Mouse (Mus musculus) forebrain, embryonic 12.5 days (tissue): ENCODE measurements around the gene Gabbr2. TPM values are rescaled to one million over a fixed set of nuclear protein-coding genes. Genes with fewer than 3 reads are reported as not detected.

Experiments used
- ATAC-seq: fragments of 200-750 bp; cut with Nextera tagmentation; 2 replicates; pipeline ENCODE4 v1.8.0; 2017; ENCODE audit warnings: moderate TSS enrichment; ENCODE audit not compliant: low FRiP score
- H3K27ac ChIP-seq: fragments of 300-500 bp; sonication (generic); 2 replicates; pipeline ENCODE4 v1.5.1; 2016; ENCODE audit warnings: mild to moderate bottlenecking
- H3K27me3 ChIP-seq: fragments of 300-500 bp; sonication (generic); 2 replicates; pipeline ENCODE4 v1.6.1; 2016; ENCODE audit warnings: mild to moderate bottlenecking
- H3K36me3 ChIP-seq: fragments of 300-500 bp; sonication (generic); replicated peaks from 2 replicates; pipeline ENCODE4 v1.6.1; 2016; ENCODE audit warnings: mild to moderate bottlenecking
- H3K4me1 ChIP-seq: fragments of 300-500 bp; sonication (generic); 2 replicates; pipeline ENCODE4 v1.6.1; 2016
- H3K4me2 ChIP-seq: fragments of 300-500 bp; sonication (generic); 2 replicates; pipeline ENCODE4 v1.6.1; 2016; ENCODE audit warnings: mild to moderate bottlenecking, moderate library complexity
- H3K4me3 ChIP-seq: fragments of 300-500 bp; sonication (generic); replicated peaks from 2 replicates; pipeline ENCODE4 v1.5.1; 2016; ENCODE audit warnings: mild to moderate bottlenecking
- H3K9ac ChIP-seq: fragments of 300-500 bp; sonication (generic); 2 replicates; pipeline ENCODE4 v1.6.1; 2016; ENCODE audit warnings: mild to moderate bottlenecking
- H3K9me3 ChIP-seq: fragments of 300-500 bp; sonication (generic); 2 replicates; pipeline ENCODE4 v1.6.1; 2016
- WGBS: fragments of 180-500 bp; shearing (Covaris S2); methylation state at CpG from one replicate; pipeline ENCODE4 v1.1.7; 2016; 5-methylcytosine and 5-hydroxymethylcytosine counted together
- polyA plus RNA-seq: library from polyadenylated mRNA; unstranded; fragments of >200 nt; fragmentation: Nextera tagmentation; extraction: Ambion mirVana; gene quantifications from 2 replicates; pipeline ENCODE4 v1.2.1, GENCODE M21; 2016

The Gabbr2 gene
- polyA plus RNA-seq, 1 experiment from 2014 or later, result 0.51 TPM

GRCm38 (mm10) chr4:46986054-46986453 is 5.6 kb downstream of the Gabbr2 start:
- Histone ChIP-seq H3K9ac (no peak overlapping the region), H3K4me1 (peaks cover 17% of the 10 kb centered on the region), H3K9me3 (no peaks in the 10 kb centered on the region), H3K27me3 (peaks cover 40% of the 10 kb centered on the region), H3K27ac (no peak overlapping the region), H3K4me3 (no peak overlapping the region), H3K4me2 (no peak overlapping the region), H3K36me3 (no peaks in the 10 kb centered on the region)
- ATAC-seq, result no peak

DNA sequence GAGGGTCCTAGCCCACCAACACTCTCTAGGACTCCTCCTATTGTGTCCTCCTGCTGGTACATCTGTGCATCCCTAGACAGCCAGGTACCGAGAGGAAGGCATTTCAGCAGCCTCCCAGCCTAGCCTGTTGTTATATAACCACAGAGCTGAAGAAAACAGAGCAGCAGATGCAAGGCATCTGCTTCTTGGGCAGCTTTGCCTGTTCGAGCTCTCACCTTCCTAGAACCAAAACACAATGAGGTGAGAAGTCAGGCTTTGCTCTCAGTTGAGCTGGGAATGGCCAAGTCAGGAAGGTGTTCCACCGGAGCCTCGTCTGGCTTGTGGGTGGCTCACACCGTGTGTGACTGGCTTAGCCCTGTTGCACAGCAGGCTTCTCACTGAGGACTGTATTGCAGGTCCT is 8.8 kb downstream of the Gabbr2 start:
- Histone ChIP-seq H3K27ac (no peak overlapping the region), H3K4me3 (no peak overlapping the region), H3K9me3 (no peaks in the 10 kb centered on the region), H3K27me3 (peaks cover 8% of the 10 kb centered on the region), H3K4me1 (no peaks in the 10 kb centered on the region), H3K9ac (no peak overlapping the region), H3K36me3 (no peaks in the 10 kb centered on the region), H3K4me2 (no peak overlapping the region)
- ATAC-seq, result no peak
- 75% methylated on average over 5 of the region's 5 CpGs for WGBS

- no peaks in the 10 kb centered on the region for H3K9me3 ChIP-seq
- H3K4me2 ChIP-seq, result no peak overlapping the region
- no peak overlapping the region for H3K27ac ChIP-seq
- WGBS, result 91% methylated on average over 4 of the region's 4 CpGs
- H3K36me3 ChIP-seq, result no peaks in the 10 kb centered on the region
- no peak overlapping the region for H3K4me3 ChIP-seq
- ATAC-seq, result no peak
- H3K27me3 ChIP-seq, result peaks cover 5% of the 10 kb centered on the region
- no peaks in the 10 kb centered on the region for H3K4me1 ChIP-seq
- no peak overlapping the region for H3K9ac ChIP-seq
Observed at GRCm38 (mm10) chr4:46982094-46982493, 9.6 kb downstream of the Gabbr2 start.

DNA sequence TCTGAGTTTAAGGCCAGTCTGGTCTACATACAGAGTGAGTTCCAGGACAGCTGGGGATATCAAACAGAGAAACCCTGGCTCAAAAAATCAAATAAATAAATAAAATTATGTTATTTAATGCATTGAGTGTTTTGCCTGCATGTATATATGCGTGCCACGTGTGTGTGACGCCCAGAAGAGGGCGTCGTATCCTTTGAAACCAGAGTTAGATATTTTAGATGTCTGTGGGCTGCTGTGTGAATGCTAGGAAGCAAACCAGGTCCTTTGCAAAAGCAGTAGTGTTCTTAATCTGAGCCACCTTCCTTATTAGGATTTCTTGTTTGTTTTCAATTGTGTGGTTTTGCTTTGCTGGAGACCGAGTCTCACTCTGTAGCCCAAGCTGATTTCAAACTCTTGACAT is 13.3 kb downstream of the Gabbr2 start:
- H3K27ac ChIP-seq, result no peak overlapping the region
- no peak overlapping the region for H3K4me3 ChIP-seq
- 83% methylated on average over 6 of the region's 6 CpGs for WGBS
- H3K36me3 ChIP-seq, result no peaks in the 10 kb centered on the region
- no peaks in the 10 kb centered on the region; the same call in 1 of the 2 replicates for H3K27me3 ChIP-seq
- H3K4me1 ChIP-seq, result no peaks in the 10 kb centered on the region
- H3K9ac ChIP-seq, result no peak overlapping the region
- H3K9me3 ChIP-seq, result no peaks in the 10 kb centered on the region
- no peak for ATAC-seq
- H3K4me2 ChIP-seq, result no peak overlapping the region

DNA sequence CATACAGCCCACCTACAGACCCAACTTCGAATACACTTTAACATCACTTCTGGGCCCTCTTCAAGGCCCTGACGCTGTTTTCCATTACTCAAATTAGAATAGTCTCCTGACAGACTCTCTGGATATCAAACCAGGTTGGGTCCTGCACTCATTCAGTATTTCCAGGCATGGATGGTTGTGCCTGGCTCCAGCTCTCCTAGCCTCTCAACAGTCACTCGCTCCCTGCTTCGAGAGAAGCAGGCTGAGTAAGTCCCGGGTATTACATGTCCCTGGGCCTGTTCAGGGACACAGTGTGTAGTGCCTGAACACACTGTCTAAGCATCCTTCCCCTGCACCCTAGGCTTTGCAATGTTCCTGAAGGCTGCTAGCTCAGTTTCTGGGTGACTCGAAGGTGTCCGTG is 14.5 kb downstream of the Gabbr2 start:
- H3K4me1 ChIP-seq, result no peaks in the 10 kb centered on the region
- no peak overlapping the region for H3K9ac ChIP-seq
- no peak overlapping the region for H3K4me3 ChIP-seq
- no peaks in the 10 kb centered on the region for H3K36me3 ChIP-seq
- no peak overlapping the region for H3K4me2 ChIP-seq
- 95% methylated on average over 7 of the region's 7 CpGs for WGBS
- H3K9me3 ChIP-seq, result no peaks in the 10 kb centered on the region
- H3K27me3 ChIP-seq, result no peaks in the 10 kb centered on the region
- H3K27ac ChIP-seq, result no peak overlapping the region
- ATAC-seq, result no peak

GRCm38 (mm10) chr4:46976671-46977071 is 15.0 kb downstream of the Gabbr2 start:
- Histone ChIP-seq H3K9me3 (no peaks in the 10 kb centered on the region), H3K9ac (no peak overlapping the region), H3K4me3 (no peak overlapping the region), H3K36me3 (no peaks in the 10 kb centered on the region), H3K4me1 (no peaks in the 10 kb centered on the region), H3K27ac (no peak overlapping the region), H3K27me3 (no peaks in the 10 kb centered on the region), H3K4me2 (no peak overlapping the region)
- no peak for ATAC-seq
- WGBS, result 81% methylated on average over 11 of the region's 11 CpGs

- Histone ChIP-seq H3K4me2 (no peak overlapping the region), H3K4me3 (no peak overlapping the region), H3K27ac (no peak overlapping the region), H3K27me3 (no peaks in the 10 kb centered on the region), H3K9ac (no peak overlapping the region), H3K36me3 (no peaks in the 10 kb centered on the region), H3K4me1 (no peaks in the 10 kb centered on the region), H3K9me3 (no peaks in the 10 kb centered on the region)
- no peak for ATAC-seq
- 80% methylated on average over 10 of the region's 10 CpGs for WGBS
Observed at GRCm38 (mm10) chr4:46973322-46973721, 18.4 kb downstream of the Gabbr2 start.

- Histone ChIP-seq H3K9me3 (no peaks in the 10 kb centered on the region), H3K9ac (no peak overlapping the region), H3K4me1 (no peaks in the 10 kb centered on the region), H3K27me3 (no peaks in the 10 kb centered on the region), H3K27ac (no peak overlapping the region), H3K4me3 (no peak overlapping the region), H3K36me3 (no peaks in the 10 kb centered on the region), H3K4me2 (no peak overlapping the region)
- WGBS, result 82% methylated on average over 10 of the region's 10 CpGs
- no peak for ATAC-seq
Observed at GRCm38 (mm10) chr4:46967981-46968380, 23.7 kb downstream of the Gabbr2 start.

DNA sequence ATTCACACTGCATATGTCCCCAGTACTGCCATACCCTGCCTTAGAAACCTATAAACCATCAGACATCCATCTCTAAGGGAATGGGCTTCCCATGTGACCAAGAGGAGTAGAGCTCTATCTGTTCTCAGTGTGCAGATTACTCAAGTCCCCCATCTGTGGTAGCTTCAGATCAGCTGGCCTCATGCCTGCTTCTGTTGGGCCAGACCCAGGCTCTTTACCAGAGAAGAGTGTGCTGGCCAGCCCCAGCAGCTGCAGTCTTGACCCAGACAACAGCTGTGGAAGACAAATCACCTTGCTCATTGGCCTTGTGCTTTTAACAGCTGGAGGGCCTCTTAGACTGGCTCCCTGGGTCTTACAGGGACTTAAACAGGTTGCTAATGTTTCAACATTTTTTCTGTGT is 25.1 kb downstream of the Gabbr2 start:
- ATAC-seq, result no peak
- Histone ChIP-seq H3K9ac (no peak overlapping the region), H3K4me2 (no peak overlapping the region), H3K36me3 (no peaks in the 10 kb centered on the region), H3K4me1 (no peaks in the 10 kb centered on the region), H3K9me3 (no peaks in the 10 kb centered on the region), H3K4me3 (no peak overlapping the region), H3K27me3 (no peaks in the 10 kb centered on the region), H3K27ac (no peak overlapping the region)

DNA sequence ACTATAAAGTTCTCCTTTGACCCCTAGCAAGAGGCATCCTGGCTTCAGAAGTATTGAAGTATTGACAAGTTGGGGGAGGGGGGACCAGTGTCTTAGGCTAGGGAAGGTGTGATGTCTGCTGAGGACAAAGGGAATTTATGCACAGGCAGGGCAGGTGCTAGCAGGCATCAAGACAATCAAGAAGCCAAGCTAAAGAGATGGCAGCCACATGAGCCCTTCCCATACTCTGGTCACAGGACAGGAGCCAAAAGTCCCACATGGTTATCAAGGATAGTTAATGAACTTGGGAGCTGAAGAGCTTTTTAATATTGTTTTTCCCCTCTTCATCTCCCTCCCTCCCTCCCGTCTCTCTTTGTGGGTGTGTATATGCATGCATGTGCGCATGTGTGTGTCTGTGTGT is 30.3 kb downstream of the Gabbr2 start:
- Histone ChIP-seq H3K4me2 (no peak overlapping the region), H3K27me3 (no peaks in the 10 kb centered on the region), H3K4me3 (no peak overlapping the region), H3K4me1 (no peaks in the 10 kb centered on the region), H3K36me3 (no peaks in the 10 kb centered on the region), H3K9me3 (no peaks in the 10 kb centered on the region), H3K27ac (no peak overlapping the region), H3K9ac (no peak overlapping the region)
- ATAC-seq, result no peak
- 84% methylated on average over 2 of the region's 2 CpGs for WGBS

DNA sequence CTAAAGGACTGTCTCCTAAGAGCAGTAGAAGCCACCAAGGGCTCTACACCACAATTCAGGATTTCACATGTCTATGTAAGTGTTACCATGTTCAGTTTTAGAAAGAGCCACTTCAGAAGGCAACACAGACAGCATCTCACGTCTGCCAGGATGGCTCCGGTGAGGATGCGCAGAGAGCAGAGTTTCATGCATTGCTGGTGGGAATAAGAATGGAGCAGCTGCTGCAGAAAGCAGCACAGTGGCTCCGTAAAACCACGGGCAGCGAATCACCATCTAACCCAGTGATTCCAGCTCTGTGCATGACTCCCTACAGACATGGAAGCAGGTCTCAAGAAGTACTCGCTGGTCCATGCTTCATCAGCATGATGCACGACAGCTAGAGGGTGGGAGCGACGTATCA is 31.5 kb downstream of the Gabbr2 start:
- H3K9ac ChIP-seq, result no peak overlapping the region
- no peaks in the 10 kb centered on the region for H3K36me3 ChIP-seq
- no peaks in the 10 kb centered on the region for H3K4me1 ChIP-seq
- no peaks in the 10 kb centered on the region for H3K9me3 ChIP-seq
- H3K4me2 ChIP-seq, result no peak overlapping the region
- 90% methylated on average over 10 of the region's 10 CpGs for WGBS
- H3K27me3 ChIP-seq, result no peaks in the 10 kb centered on the region
- H3K27ac ChIP-seq, result no peak overlapping the region
- no peak for ATAC-seq
- H3K4me3 ChIP-seq, result no peak overlapping the region

- H3K27me3 ChIP-seq, result no peaks in the 10 kb centered on the region
- H3K4me3 ChIP-seq, result no peak overlapping the region
- H3K4me1 ChIP-seq, result no peaks in the 10 kb centered on the region
- no peak overlapping the region for H3K4me2 ChIP-seq
- H3K9ac ChIP-seq, result no peak overlapping the region
- WGBS, result 96% methylated on average over 6 of the region's 6 CpGs
- H3K9me3 ChIP-seq, result no peaks in the 10 kb centered on the region
- no peak for ATAC-seq
- H3K36me3 ChIP-seq, result no peaks in the 10 kb centered on the region
- no peak overlapping the region for H3K27ac ChIP-seq
Observed at GRCm38 (mm10) chr4:46959776-46960175, 31.9 kb downstream of the Gabbr2 start.

- WGBS, result 91% methylated on average over 7 of the region's 7 CpGs
- Histone ChIP-seq H3K4me3 (no peak overlapping the region), H3K4me1 (no peaks in the 10 kb centered on the region), H3K4me2 (no peak overlapping the region), H3K27me3 (no peaks in the 10 kb centered on the region), H3K36me3 (no peaks in the 10 kb centered on the region), H3K9me3 (no peaks in the 10 kb centered on the region), H3K27ac (no peak overlapping the region), H3K9ac (no peak overlapping the region)
- ATAC-seq, result no peak
Observed at GRCm38 (mm10) chr4:46957955-46958354, 33.7 kb downstream of the Gabbr2 start.

GRCm38 (mm10) chr4:46956966-46957365 is 34.7 kb downstream of the Gabbr2 start:
- Histone ChIP-seq H3K27me3 (no peaks in the 10 kb centered on the region), H3K4me1 (no peaks in the 10 kb centered on the region), H3K27ac (no peak overlapping the region), H3K9ac (no peak overlapping the region), H3K36me3 (no peaks in the 10 kb centered on the region), H3K9me3 (no peaks in the 10 kb centered on the region), H3K4me3 (no peak overlapping the region), H3K4me2 (no peak overlapping the region)
- no peak for ATAC-seq
- 78% methylated on average over 4 of the region's 4 CpGs for WGBS
